Mouse (Mus musculus) liver, adult 2 months (tissue): ENCODE data around the gene Gsk3a.

Experiments
- CTCF ChIP-seq: fragments of 200-500 bp; IDR thresholded peaks from 2 replicates; pipeline ENCODE4 v1.5.1; 2011; ENCODE audit warnings: low read depth, low read length, control low read depth
- POLR2A ChIP-seq: fragments of 200-500 bp; IDR thresholded peaks from 2 replicates; pipeline ENCODE4 v1.6.1; 2011; ENCODE audit warnings: low read length, control low read depth; ENCODE audit not compliant: insufficient read depth; ENCODE audit errors: extremely low read depth

DNA sequence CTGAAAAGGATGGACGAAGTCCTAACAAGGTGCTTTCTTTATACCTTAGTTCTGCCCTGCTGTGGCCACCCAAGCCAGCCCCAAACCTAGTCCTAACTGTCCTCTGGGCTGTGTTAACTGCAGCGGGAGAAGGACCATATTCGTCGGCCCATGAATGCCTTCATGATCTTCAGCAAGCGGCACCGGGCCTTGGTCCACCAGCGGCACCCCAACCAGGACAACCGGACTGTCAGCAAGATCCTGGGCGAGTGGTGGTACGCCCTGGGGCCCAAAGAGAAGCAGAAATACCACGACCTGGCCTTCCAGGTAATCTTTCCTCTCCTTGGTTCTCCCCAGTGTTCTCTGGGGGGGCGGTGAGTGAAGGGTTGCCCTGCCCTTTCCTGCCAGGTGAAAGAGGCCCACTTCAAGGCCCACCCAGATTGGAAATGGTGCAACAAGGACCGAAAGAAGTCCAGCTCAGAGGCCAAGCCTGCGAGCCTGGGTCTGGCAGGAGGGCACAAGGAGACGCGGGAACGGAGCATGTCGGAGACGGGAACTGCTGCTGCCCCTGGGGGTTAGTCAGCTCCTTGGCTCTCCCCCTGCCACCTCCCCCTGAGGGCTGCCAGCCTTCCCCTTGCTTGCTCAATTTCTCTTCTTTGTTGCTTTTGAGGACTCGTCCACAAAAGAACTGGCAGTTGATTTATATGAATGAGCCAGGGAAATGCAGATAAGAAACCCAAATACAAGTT lies 48.0 kb upstream of the Gsk3a start:
- TF ChIP-seq CTCF: no peak
- TF ChIP-seq POLR2A: no peak
